Mouse (Mus musculus) ES-Bruce4 (cell line): ENCODE measurements at regions not wholly inside any gene's neighbourhood (a gene's known extent, or its start where the extent isn't known, plus 50 kb on each side); places are given as distances from the start of the nearest gene placed in this dataset.

Source experiments
- CTCF ChIP-seq: IDR thresholded peaks from one replicate; pipeline ENCODE4 v1.8.1; 2011; ENCODE audit warnings: low read depth, low read length
- EP300 ChIP-seq: IDR thresholded peaks from 2 replicates; pipeline ENCODE4 v1.6.1; 2011; ENCODE audit warnings: low read depth, low read length; ENCODE audit not compliant: insufficient read depth

DNA sequence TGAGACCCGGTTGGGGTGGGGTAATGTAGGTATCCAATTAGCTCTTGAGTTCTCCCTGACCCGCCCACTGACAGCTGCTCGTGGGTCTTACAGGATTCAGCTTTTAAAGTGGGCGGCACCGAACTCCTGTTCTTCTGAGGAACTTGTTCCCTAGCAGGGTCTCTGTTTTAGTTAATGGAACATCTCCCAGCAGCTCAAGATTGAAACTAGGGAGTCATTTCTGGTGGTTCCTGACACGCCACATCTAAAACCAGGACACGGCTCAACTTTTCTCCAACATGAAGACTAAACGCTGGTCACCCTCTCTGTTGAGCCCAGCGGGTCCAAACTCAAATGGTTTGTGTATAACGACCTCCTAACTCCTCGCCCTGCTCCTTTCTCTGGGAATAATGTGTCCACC lies 322.3 kb upstream of the Smim15 start:
- TF ChIP-seq CTCF (no peak), EP300 (no peak)
